Mouse (Mus musculus): ENCODE data around the gene Tead3. TPM values are rescaled to one million over a fixed set of nuclear protein-coding genes. Genes with fewer than 3 reads are reported as not detected.

Gene Tead3
- total and polyA plus RNA-seq, 3 experiments = 0.42 TPM; not detected in 2

GRCm38 (mm10) chr17:28316476-28316875 is 34.1 kb downstream of the Tead3 start:
- H3K4me1 ChIP-seq (ENCODE audit: control insufficient read depth in 1 of 2, insufficient read depth in 2 of 2) = peaks cover 2 to 38% of the 10 kb centered on the region in 2 experiments; a peak in 2 of 4 replicates
- no peak overlapping the region for H3K9ac ChIP-seq (ENCODE audit: insufficient read depth, low read depth)
- H3K4me2 ChIP-seq (ENCODE audit: insufficient read depth, low read depth, poor library complexity, severe bottlenecking) = no peak overlapping the region
- DNase-seq (ENCODE audit: extremely low read depth) = no peak
- TF ChIP-seq RCOR1 (conservative IDR thresholded peaks at IDR 0.05; ENCODE audit: low read depth, low read length) (no peak), CTCF (conservative IDR thresholded peaks at IDR 0.05 in 1 of 2, IDR thresholded peaks at IDR 0.05 in 1 of 2; ENCODE audit: low read depth in 2 of 2, low read length in 2 of 2) (peak in 1 of 2 experiments; percentile 7; a peak in 1 of 4 replicates), POLR2AphosphoS2 (IDR thresholded peaks at IDR 0.05; ENCODE audit: low read depth, low read length) (no peak), E2F4 (IDR thresholded peaks at IDR 0.05; ENCODE audit: insufficient replicate concordance, low read depth, low read length) (no peak), ZMIZ1 (IDR thresholded peaks at IDR 0.05; ENCODE audit: low read depth, low read length) (no peak)
- dilution Hi-C loops (cut with MboI; ENCODE audit: extremely low pct_ligation_motif_present, extremely low pct_unique_long_range_greater_than_20kb, low sequenced_read_pairs) = no loop called here
- peaks cover 47 to 60% of the 10 kb centered on the region in 2 experiments for H3K36me3 ChIP-seq (replicated peaks in 1 of 2; ENCODE audit: control insufficient read depth in 1 of 2, insufficient read depth in 1 of 2, low read length in 1 of 2)
- H3K4me3 ChIP-seq (replicated peaks in 1 of 3; ENCODE audit: low read depth in 2 of 3, low read length in 2 of 3, poor library complexity in 1 of 3) = no peak overlapping the region
- H3K79me2 ChIP-seq (replicated peaks; ENCODE audit: control insufficient read depth, extremely low read depth, insufficient read depth, poor library complexity, severe bottlenecking) = 0 out of 2 replicates have a peak, but pooled peaks cover 2% of the 10 kb centered on the region
- in situ Hi-C loops (cut with MboI; ENCODE audit: low pct_ligation_motif_present, low pct_unique_long_range_greater_than_20kb, low sequenced_read_pairs) = loop anchor here (25.0 kb wide), 1 partner anchor 229 kb away; the partner anchor contains the start of gene Tcp11
- H3K9me3 ChIP-seq (replicated peaks; ENCODE audit: low read length) = no peaks in the 10 kb centered on the region
- no peak overlapping the region for H3K27ac ChIP-seq (ENCODE audit: insufficient read depth, low read depth)
- no peaks in the 10 kb centered on the region for H3K27me3 ChIP-seq (replicated peaks)

GRCm38 (mm10) chr17:28315611-28316160 is 34.9 kb downstream of the Tead3 start:
- Histone ChIP-seq H3K9me3 (replicated peaks; ENCODE audit: low read length) (no peaks in the 10 kb centered on the region), H3K36me3 (replicated peaks in 1 of 2; ENCODE audit: control insufficient read depth in 1 of 2, insufficient read depth in 1 of 2, low read length in 1 of 2) (peaks cover 41 to 53% of the 10 kb centered on the region in 2 experiments), H3K27me3 (replicated peaks) (no peaks in the 10 kb centered on the region), H3K4me2 (ENCODE audit: insufficient read depth, low read depth, poor library complexity, severe bottlenecking) (no peak overlapping the region), H3K79me2 (replicated peaks; ENCODE audit: control insufficient read depth, extremely low read depth, insufficient read depth, poor library complexity, severe bottlenecking) (0 out of 2 replicates have a peak, but pooled peaks cover 2% of the 10 kb centered on the region), H3K9ac (ENCODE audit: insufficient read depth, low read depth) (no peak overlapping the region), H3K4me1 (ENCODE audit: control insufficient read depth in 1 of 2, insufficient read depth in 2 of 2) (peaks cover 2 to 41% of the 10 kb centered on the region in 2 experiments; a peak in 2 of 4 replicates), H3K27ac (ENCODE audit: insufficient read depth, low read depth) (no peak overlapping the region), H3K4me3 (replicated peaks in 1 of 3; ENCODE audit: low read depth in 2 of 3, low read length in 2 of 3, poor library complexity in 1 of 3) (no peak overlapping the region)
- no peak for DNase-seq (ENCODE audit: extremely low read depth)
- no peak for TF ChIP-seq NRF1 (IDR thresholded peaks at IDR 0.05; ENCODE audit: low read depth, low read length)
- no peak for TF ChIP-seq POLR2AphosphoS2 (IDR thresholded peaks at IDR 0.05; ENCODE audit: low read depth, low read length)
- TF ChIP-seq CTCF (conservative IDR thresholded peaks at IDR 0.05 in 1 of 2, IDR thresholded peaks at IDR 0.05 in 1 of 2; ENCODE audit: low read depth in 2 of 2, low read length in 2 of 2) = no peak
- TF ChIP-seq IRF4 (IDR thresholded peaks at IDR 0.05; ENCODE audit: low read depth, low read length) = no peak
- no peak for TF ChIP-seq TBP (conservative IDR thresholded peaks at IDR 0.05; ENCODE audit: low read depth, low read length)
- TF ChIP-seq PAX5 (IDR thresholded peaks at IDR 0.05; ENCODE audit: low read length) = no peak
- TF ChIP-seq KAT2A (IDR thresholded peaks at IDR 0.05; ENCODE audit: insufficient replicate concordance, low read length) = no peak
- no peak for TF ChIP-seq BHLHE40 (IDR thresholded peaks at IDR 0.05; ENCODE audit: low read depth, low read length)
- no peak for TF ChIP-seq E2F4 (IDR thresholded peaks at IDR 0.05; ENCODE audit: insufficient replicate concordance, low read depth, low read length)
- no peak for TF ChIP-seq SIN3A (IDR thresholded peaks at IDR 0.05; ENCODE audit: low read length)
- TF ChIP-seq JUN (IDR thresholded peaks at IDR 0.05; ENCODE audit: insufficient read depth, low read depth, low read length) = no peak
- TF ChIP-seq MEF2A (IDR thresholded peaks at IDR 0.05; ENCODE audit: borderline replicate concordance, low read depth, low read length) = no peak
- no peak for TF ChIP-seq USF1 (IDR thresholded peaks at IDR 0.05; ENCODE audit: low read depth, low read length)
- TF ChIP-seq MAZ (IDR thresholded peaks at IDR 0.05; ENCODE audit: low read depth, low read length) = no peak
- dilution Hi-C loops (cut with MboI; ENCODE audit: extremely low pct_ligation_motif_present, extremely low pct_unique_long_range_greater_than_20kb, low sequenced_read_pairs) = no loop called here
- in situ Hi-C loops (cut with MboI; ENCODE audit: low pct_ligation_motif_present, low pct_unique_long_range_greater_than_20kb, low sequenced_read_pairs) = loop anchor here (25.0 kb wide), 1 partner anchor 228 kb away; the partner anchor contains the start of gene Tcp11
